Mouse (Mus musculus) hindbrain, embryonic 11.5 days (tissue): Measurements from ENCODE around the gene Scn2b. TPM values are rescaled to one million over a fixed set of nuclear protein-coding genes. Genes with fewer than 3 reads are reported as not detected.

Experiments used
- ATAC-seq: fragments of 200-750 bp; cut with Nextera tagmentation; 2 replicates; pipeline ENCODE4 v1.8.0; 2017; ENCODE audit warnings: mild to moderate bottlenecking, moderate TSS enrichment, moderate library complexity; ENCODE audit not compliant: low FRiP score
- DNase-seq: peaks from one replicate; pipeline ENCODE4 v3.0.0-alpha.2; 2015; ENCODE audit warnings: low spot score
- H3K27ac ChIP-seq: fragments of 300-500 bp; sonication (generic); 2 replicates; pipeline ENCODE4 v1.5.1; 2014; ENCODE audit warnings: mild to moderate bottlenecking, low read depth, low read length
- H3K27me3 ChIP-seq: fragments of 300-500 bp; sonication (generic); 2 replicates; pipeline ENCODE4 v1.6.1; 2014; ENCODE audit warnings: mild to moderate bottlenecking, low read length, moderate library complexity, mixed read lengths; ENCODE audit not compliant: control insufficient read depth, insufficient read depth
- H3K36me3 ChIP-seq: fragments of 300-500 bp; sonication (generic); 2 replicates; pipeline ENCODE4 v1.6.1; 2014; ENCODE audit warnings: mild to moderate bottlenecking, low read length, moderate library complexity, mixed read lengths; ENCODE audit not compliant: control insufficient read depth, insufficient read depth
- H3K4me1 ChIP-seq: fragments of 300-500 bp; sonication (generic); replicated peaks from 2 replicates; pipeline ENCODE4 v1.6.1; 2014; ENCODE audit warnings: low read length, mixed read lengths; ENCODE audit not compliant: control insufficient read depth, insufficient read depth
- H3K4me2 ChIP-seq: fragments of 300-500 bp; sonication (generic); replicated peaks from 2 replicates; pipeline ENCODE4 v1.6.1; 2014; ENCODE audit warnings: mild to moderate bottlenecking, low read depth, low read length
- H3K4me3 ChIP-seq: fragments of 300-500 bp; sonication (generic); 2 replicates; pipeline ENCODE4 v1.5.1; 2014; ENCODE audit warnings: low read depth, low read length
- H3K9ac ChIP-seq: fragments of 300-500 bp; sonication (generic); 2 replicates; pipeline ENCODE4 v1.6.1; 2014; ENCODE audit warnings: low read depth, low read length
- H3K9me3 ChIP-seq: fragments of 300-500 bp; sonication (generic); 2 replicates; pipeline ENCODE4 v1.6.1; 2016; ENCODE audit warnings: low read length; ENCODE audit not compliant: control insufficient read depth
- WGBS: fragments of 180-500 bp; shearing (Covaris S2); extraction: QIAGEN DNeasy Blood & Tissue Kit; methylation state at CpG from one replicate; pipeline ENCODE4 v1.1.7; 2014; 5-methylcytosine and 5-hydroxymethylcytosine counted together
- polyA plus RNA-seq: library from polyadenylated mRNA; unstranded; fragments of >200 nt; fragmentation: Nextera tagmentation; extraction: Ambion mirVana; gene quantifications from 2 replicates; pipeline ENCODE4 v1.2.1, GENCODE M21; 2014

Gene Scn2b
- polyA plus RNA-seq, 1 experiment from 2014 or later: 4.7 TPM

DNA sequence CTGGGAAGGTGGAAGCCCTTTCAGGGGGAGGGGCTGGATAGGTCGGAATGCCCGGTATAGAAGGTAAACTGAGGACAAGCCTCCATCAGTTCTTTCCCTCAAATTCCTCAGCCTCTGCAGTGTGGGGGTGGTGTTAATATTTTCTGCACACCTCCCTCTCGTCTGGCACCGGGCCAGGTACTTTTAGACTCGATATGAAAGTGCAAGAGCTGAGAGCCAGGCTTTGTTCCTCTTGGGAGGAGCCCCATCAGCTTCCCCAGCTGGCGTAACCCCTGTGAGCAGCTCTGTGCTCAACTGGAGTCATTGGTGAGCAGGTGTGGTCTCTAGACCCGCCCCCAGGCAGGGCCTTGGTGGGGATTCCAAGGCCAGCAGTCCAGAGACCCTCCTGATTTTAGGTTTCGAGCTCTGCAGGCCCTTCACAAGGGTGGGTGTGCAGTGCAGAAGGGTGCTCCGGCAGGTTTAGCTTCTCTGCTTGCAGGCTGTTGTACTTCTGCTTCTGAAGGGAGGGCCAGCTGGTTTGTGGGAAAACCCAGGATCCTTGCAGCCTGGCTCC is 4.7 kb downstream of the Scn2b start:
- no peak for ATAC-seq
- 30% methylated on average over 9 of the region's 9 CpGs for WGBS
- Histone ChIP-seq H3K9me3 (no peaks in the 10 kb centered on the region), H3K9ac (no peak overlapping the region; the same call in 1 of the 2 replicates), H3K27me3 (no peaks in the 10 kb centered on the region; the same call in 1 of the 2 replicates), H3K4me2 (no peak overlapping the region; the same call in 1 of the 2 replicates), H3K36me3 (no peaks in the 10 kb centered on the region), H3K4me1 (peaks cover 3% of the 10 kb centered on the region; the same call in 1 of the 2 replicates), H3K4me3 (no peak overlapping the region), H3K27ac (no peak overlapping the region)
- no peak for DNase-seq

- H3K4me1 ChIP-seq: no peaks in the 10 kb centered on the region
- no peak for DNase-seq
- no peak overlapping the region for H3K9ac ChIP-seq
- no peak overlapping the region for H3K4me3 ChIP-seq
- WGBS: 95% methylated on average over 14 of the region's 14 CpGs
- no peaks in the 10 kb centered on the region for H3K9me3 ChIP-seq
- no peaks in the 10 kb centered on the region; the same call in 1 of the 2 replicates for H3K27me3 ChIP-seq
- ATAC-seq: no peak
- H3K36me3 ChIP-seq: no peaks in the 10 kb centered on the region
- no peak overlapping the region for H3K27ac ChIP-seq
- no peak overlapping the region for H3K4me2 ChIP-seq
These were observed 7.6 kb downstream of the Scn2b start for GRCm38 (mm10) chr9:45125211-45125610.

DNA sequence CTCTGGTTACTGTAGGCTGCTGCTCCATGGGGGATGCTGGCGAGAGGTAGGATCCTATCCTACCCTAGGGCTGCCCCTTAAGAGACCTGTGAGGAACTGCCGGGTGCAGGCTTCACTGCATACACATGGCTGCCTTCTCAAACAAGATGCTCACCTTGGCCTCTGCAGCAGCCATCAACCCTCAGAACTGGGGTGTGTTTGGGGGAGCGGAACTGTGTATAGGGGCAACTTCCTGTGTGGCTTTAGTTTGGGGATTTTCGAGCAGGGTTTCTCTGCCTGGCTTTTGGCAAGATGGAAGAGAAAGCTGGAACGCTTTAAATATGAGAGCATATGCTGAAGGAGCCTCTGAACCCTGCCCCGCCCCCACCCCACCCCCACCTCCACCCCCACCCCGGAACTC is 9.4 kb downstream of the Scn2b start:
- ATAC-seq (no peak), DNase-seq (no peak)
- H3K9me3 ChIP-seq: no peaks in the 10 kb centered on the region
- no peaks in the 10 kb centered on the region for H3K4me1 ChIP-seq
- no peak overlapping the region for H3K9ac ChIP-seq
- H3K36me3 ChIP-seq: no peaks in the 10 kb centered on the region
- H3K4me3 ChIP-seq: no peak overlapping the region
- no peaks in the 10 kb centered on the region for H3K27me3 ChIP-seq
- H3K27ac ChIP-seq: no peak overlapping the region
- no peak overlapping the region for H3K4me2 ChIP-seq
- WGBS: 65% methylated on average over 7 of the region's 7 CpGs

DNA sequence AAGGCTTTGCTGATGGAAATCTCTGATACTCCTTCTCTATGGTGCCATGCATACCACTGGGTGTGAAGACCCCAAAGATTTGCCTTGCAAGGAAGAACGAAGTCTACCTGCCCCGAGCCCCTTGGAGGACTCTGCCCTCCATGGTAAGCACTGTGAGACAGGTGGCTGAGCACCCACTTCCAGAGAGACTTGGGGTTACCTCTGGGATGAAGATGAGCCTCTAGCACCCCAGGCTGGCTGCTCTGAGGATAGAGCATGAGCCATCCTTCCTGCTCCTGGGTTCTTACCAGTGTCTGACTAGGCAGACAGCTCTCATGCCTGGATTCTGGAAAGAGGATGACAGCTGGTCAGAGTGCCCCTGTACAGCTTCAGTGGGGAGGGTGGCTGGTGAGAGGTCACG is 12.5 kb downstream of the Scn2b start:
- 75% methylated on average over 3 of the region's 3 CpGs for WGBS
- ATAC-seq: no peak

GRCm38 (mm10) chr9:45133484-45134310 is 16.1 kb downstream of the Scn2b start:
- H3K36me3 ChIP-seq: no peaks in the 10 kb centered on the region
- no peak overlapping the region for H3K27ac ChIP-seq
- no peaks in the 10 kb centered on the region for H3K9me3 ChIP-seq
- no peak overlapping the region for H3K4me3 ChIP-seq
- H3K27me3 ChIP-seq: peaks cover 30% of the 10 kb centered on the region
- WGBS: 25% methylated on average over 5 of the region's 5 CpGs
- DNase-seq: no peak
- H3K4me1 ChIP-seq: 0 out of 2 replicates have a peak, but pooled peaks cover 9% of the 10 kb centered on the region
- no peak overlapping the region for H3K4me2 ChIP-seq
- no peak overlapping the region for H3K9ac ChIP-seq
- ATAC-seq: no peak

More for the DNA sequence above, 12.5 kb downstream of the Scn2b start:
- Histone ChIP-seq H3K9me3 (no peaks in the 10 kb centered on the region), H3K4me1 (no peaks in the 10 kb centered on the region), H3K27me3 (0 out of 2 replicates have a peak, but pooled peaks cover 5% of the 10 kb centered on the region), H3K4me3 (no peak overlapping the region), H3K4me2 (no peak overlapping the region), H3K36me3 (no peaks in the 10 kb centered on the region), H3K27ac (no peak overlapping the region), H3K9ac (no peak overlapping the region)
- DNase-seq: no peak

GRCm38 (mm10) chr9:45136442-45137169 is 19.0 kb downstream of the Scn2b start:
- no peaks in the 10 kb centered on the region for H3K9me3 ChIP-seq
- 0 out of 2 replicates have a peak, but pooled peaks cover 9% of the 10 kb centered on the region for H3K4me1 ChIP-seq
- H3K36me3 ChIP-seq: no peaks in the 10 kb centered on the region
- no peak overlapping the region for H3K4me3 ChIP-seq
- no peak overlapping the region for H3K4me2 ChIP-seq
- H3K27me3 ChIP-seq: peaks cover 54% of the 10 kb centered on the region
- no peak overlapping the region for H3K9ac ChIP-seq
- DNase-seq (no peak), ATAC-seq (no peak)
- H3K27ac ChIP-seq: no peak overlapping the region
- WGBS: 13% methylated on average over 7 of the region's 7 CpGs

DNA sequence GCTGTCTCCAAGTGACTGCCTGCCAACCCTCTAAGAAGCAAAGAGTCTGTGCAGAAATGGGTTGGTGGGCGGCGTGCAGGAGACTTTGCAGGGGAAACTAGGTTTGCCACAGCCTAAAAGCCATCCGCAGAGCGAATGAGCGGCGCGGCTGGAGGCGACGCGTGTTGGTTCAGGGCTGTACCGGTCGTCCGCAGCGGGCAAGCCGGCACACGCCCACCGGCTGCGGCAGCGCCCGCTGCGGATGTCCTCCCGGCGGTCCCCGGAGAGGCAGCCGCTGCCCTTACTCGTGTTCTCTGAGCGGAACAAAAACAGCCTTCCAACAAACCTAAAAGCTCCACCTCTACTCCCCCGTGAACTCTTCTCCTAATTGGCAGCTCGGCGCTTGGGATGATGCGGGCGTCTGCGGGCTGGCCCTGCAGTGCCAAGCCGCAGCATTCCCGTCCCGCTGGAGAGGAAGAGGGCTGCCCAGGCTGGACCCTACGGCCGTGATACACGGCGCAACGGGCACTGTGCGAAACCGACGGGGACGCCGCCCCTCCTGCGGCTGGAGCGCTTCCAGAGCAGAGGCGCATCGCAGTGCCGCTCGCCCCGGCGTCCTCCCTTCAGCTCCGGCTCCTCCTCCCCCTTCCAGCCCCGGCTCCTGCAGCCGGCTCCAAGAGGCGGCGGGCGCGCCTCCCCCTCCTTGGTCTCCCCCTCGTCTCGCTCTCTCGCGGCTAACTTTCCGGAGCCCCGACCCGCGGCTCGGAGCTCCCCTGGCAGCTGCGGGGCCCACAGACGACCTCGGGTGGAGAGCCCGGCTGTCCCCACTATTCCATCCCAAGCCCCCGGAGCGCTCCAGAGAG is 20.8 kb downstream of the Scn2b start, which contains the start of gene Scn4b:
Gene Scn4b, plus strand, starts transcription at position 205 of the 842 bp plus-strand sequence.
- under 1% methylated on average over 71 of the region's 76 CpGs for WGBS
- Histone ChIP-seq H3K27me3 (peaks cover 57% of the 10 kb centered on the region), H3K4me2 (peak within 1 kb of the TSS; percentile 91)

GRCm38 (mm10) chr9:45139082-45139481 is 21.5 kb downstream of the Scn2b start:
- peak overlapping the region; percentile 46 for H3K4me3 ChIP-seq
- WGBS: 6% methylated on average over 7 of the region's 7 CpGs
- no peak for ATAC-seq
- 0 out of 2 replicates have a peak, but pooled peaks cover 9% of the 10 kb centered on the region for H3K4me1 ChIP-seq
- H3K4me2 ChIP-seq: peak overlapping the region; percentile 91
- H3K27me3 ChIP-seq: peaks cover 57% of the 10 kb centered on the region
- no peak overlapping the region for H3K9ac ChIP-seq
- H3K27ac ChIP-seq: no peak overlapping the region
- H3K9me3 ChIP-seq: no peaks in the 10 kb centered on the region
- no peak for DNase-seq
- H3K36me3 ChIP-seq: no peaks in the 10 kb centered on the region

More for the DNA sequence above, 20.8 kb downstream of the Scn2b start, which contains the start of gene Scn4b:
- DNase-seq (peak; percentile 68), ATAC-seq (peak; percentile 38; the same call in 1 of the 2 replicates)
- Histone ChIP-seq H3K36me3 (no peaks in the 10 kb centered on the region), H3K27ac (no peak within 1 kb of the TSS), H3K9me3 (no peaks in the 10 kb centered on the region), H3K9ac (peak within 1 kb of the TSS; percentile 37), H3K4me1 (0 out of 2 replicates have a peak, but pooled peaks cover 9% of the 10 kb centered on the region), H3K4me3 (peak within 1 kb of the TSS; percentile 46)
